Mouse (Mus musculus): ENCODE data around the gene Vegfa. TPM values are rescaled to one million over a fixed set of nuclear protein-coding genes. Genes with fewer than 3 reads are reported as not detected.

Gene Vegfa
- polyA plus RNA-seq, 1 experiment from 2014 or later = 5.2 TPM

DNA sequence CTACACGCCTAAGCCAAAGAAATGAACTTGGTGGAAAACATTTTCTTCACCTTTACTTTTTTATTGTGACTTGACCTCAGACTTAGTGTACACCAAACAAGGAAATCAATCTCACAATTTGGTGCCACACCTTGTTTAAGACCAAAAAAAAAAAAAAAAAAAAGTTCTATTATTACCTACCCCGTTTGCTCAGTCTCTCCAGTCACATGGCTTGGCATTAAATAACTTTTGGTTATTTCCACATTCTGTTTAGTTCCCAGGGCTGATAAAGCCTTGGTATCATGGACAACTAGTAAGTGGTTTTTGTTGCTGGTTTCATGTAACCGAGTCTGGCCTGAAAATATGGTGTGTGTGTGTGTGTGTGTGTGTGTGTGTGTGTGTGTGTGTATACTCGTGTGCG, 12.8 kb upstream of the Vegfa start:
- no peaks in the 10 kb centered on the region for H3K36me3 ChIP-seq (ENCODE audit: control insufficient read depth, insufficient read depth, low read length)
- no peak overlapping the region for H3K4me3 ChIP-seq (ENCODE audit: low read depth, low read length)
- 87% methylated on average over 5 of the region's 5 CpGs for WGBS
- DNase-seq (ENCODE audit: low spot score) (no peak), ATAC-seq (replicated peaks; ENCODE audit: low FRiP score, low TSS enrichment, low read depth) (no peak)
- H3K27me3 ChIP-seq (replicated peaks; ENCODE audit: control insufficient read depth, insufficient read depth, low read length) = no peaks in the 10 kb centered on the region
- no peak overlapping the region for H3K9ac ChIP-seq (ENCODE audit: low read length)
- no peaks in the 10 kb centered on the region for H3K9me3 ChIP-seq (ENCODE audit: control insufficient read depth, low read length)
- no peak overlapping the region for H3K4me2 ChIP-seq (ENCODE audit: low read length)
- no peak overlapping the region for H3K27ac ChIP-seq (ENCODE audit: low read depth)
- H3K4me1 ChIP-seq (replicated peaks; ENCODE audit: control insufficient read depth, insufficient read depth, low read length) = peaks cover 16% of the 10 kb centered on the region

DNA sequence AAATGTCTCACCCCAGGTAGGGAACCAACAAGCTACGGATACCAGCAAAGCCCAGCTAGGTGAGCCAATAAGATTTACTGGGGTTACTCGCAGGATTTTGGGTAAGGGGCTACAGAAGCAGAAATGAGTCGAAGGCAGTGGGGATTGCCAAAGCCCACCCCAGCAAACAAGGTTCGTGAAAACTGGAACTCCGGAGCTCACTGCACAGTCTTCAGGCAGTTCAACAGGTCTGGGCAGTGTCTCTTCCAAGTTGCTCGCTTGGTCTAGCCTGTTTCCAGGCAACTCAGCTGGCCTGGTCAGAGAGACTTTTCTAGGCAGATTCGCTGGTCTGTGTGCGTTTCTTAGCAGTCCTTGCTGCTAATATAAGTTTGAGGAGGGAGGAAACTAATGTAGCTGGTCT, 10.0 kb upstream of the Vegfa start:
- DNase-seq (ENCODE audit: low spot score) (no peak), ATAC-seq (replicated peaks; ENCODE audit: low FRiP score, low TSS enrichment, low read depth) (no peak)
- no peak overlapping the region for H3K27ac ChIP-seq (ENCODE audit: low read depth)
- no peak overlapping the region for H3K9ac ChIP-seq (ENCODE audit: low read length)
- H3K36me3 ChIP-seq (ENCODE audit: control insufficient read depth, insufficient read depth, low read length) = no peaks in the 10 kb centered on the region
- H3K4me1 ChIP-seq (replicated peaks; ENCODE audit: control insufficient read depth, insufficient read depth, low read length) = peaks cover 13% of the 10 kb centered on the region
- no peak overlapping the region for H3K4me2 ChIP-seq (ENCODE audit: low read length)
- no peak overlapping the region for H3K4me3 ChIP-seq (ENCODE audit: low read depth, low read length)
- H3K27me3 ChIP-seq (replicated peaks; ENCODE audit: control insufficient read depth, insufficient read depth, low read length) = no peaks in the 10 kb centered on the region
- no peaks in the 10 kb centered on the region for H3K9me3 ChIP-seq (ENCODE audit: control insufficient read depth, low read length)
- 85% methylated on average over 8 of the region's 8 CpGs for WGBS

DNA sequence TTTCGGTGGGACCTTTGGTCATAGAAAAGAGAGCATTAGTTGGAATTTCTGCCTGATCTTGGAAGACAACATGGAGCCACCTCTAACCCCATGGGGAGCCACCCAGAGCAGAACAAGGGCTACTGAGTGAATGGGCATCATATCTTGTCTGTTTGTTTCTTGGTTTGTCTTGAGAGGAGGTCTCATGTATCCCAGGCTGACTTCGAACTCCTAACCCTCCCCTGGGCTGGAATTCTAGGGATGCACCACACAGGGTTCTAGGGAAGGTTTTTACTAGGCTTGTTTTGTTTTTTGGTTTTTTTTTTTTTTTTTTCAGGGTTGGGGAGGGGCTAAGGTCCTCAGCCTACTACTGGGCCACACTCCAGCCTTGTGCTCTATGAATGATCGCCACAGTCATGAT, 9.5 kb upstream of the Vegfa start:
- Histone ChIP-seq H3K27me3 (replicated peaks; ENCODE audit: control insufficient read depth, insufficient read depth, low read length) (no peaks in the 10 kb centered on the region), H3K9ac (ENCODE audit: low read length) (no peak overlapping the region), H3K4me2 (ENCODE audit: low read length) (no peak overlapping the region), H3K4me1 (replicated peaks; ENCODE audit: control insufficient read depth, insufficient read depth, low read length) (peaks cover 13% of the 10 kb centered on the region), H3K27ac (ENCODE audit: low read depth) (no peak overlapping the region), H3K9me3 (ENCODE audit: control insufficient read depth, low read length) (no peaks in the 10 kb centered on the region), H3K4me3 (ENCODE audit: low read depth, low read length) (no peak overlapping the region), H3K36me3 (ENCODE audit: control insufficient read depth, insufficient read depth, low read length) (no peaks in the 10 kb centered on the region)
- no peak for ATAC-seq (replicated peaks; ENCODE audit: low FRiP score, low TSS enrichment, low read depth)
- no peak for DNase-seq (ENCODE audit: low spot score)
- 88% methylated on average over 3 of the region's 3 CpGs for WGBS

DNA sequence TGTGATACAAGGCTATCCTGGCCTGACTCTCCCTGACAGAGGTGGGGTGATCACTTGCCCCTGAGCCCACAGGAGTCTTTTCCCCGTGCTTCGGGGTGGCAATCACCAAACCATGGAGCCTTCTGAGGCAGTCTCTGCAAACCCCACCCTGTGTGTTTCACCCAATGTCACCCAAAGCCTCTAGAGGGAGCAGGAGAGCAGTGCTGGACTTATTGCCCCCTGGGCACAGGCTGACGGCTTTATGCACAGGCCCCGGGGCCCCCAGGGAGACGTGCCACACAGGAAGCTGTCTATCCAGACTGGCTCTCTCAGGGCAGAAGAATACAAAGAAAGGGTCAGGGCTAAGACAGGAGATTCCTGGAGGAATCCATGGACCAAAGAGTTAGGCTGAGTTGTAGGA, 9.1 kb upstream of the Vegfa start:
- no peak overlapping the region for H3K27ac ChIP-seq (ENCODE audit: low read depth)
- no peak for DNase-seq (ENCODE audit: low spot score)

DNA sequence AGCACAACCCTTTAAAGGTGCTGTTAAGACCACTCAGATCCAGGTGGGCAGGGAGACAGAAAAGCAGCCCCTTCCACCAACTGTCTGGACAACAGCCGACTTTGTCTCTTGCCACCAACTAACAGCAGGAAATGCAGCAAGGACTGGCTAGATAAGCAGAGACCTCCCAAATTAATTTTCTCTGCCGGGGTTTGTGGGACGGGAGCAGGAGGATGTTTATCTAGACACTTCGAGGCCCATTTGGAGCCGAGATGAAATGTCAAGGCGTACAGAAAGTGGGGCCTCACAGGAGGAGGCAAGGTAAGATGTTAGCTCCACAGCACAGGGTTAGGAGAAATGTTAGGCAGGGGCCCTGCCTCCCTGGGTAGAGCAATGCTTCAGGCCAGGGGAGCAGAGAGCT, 8.4 kb upstream of the Vegfa start:
- no peaks in the 10 kb centered on the region for H3K36me3 ChIP-seq (ENCODE audit: control insufficient read depth, insufficient read depth, low read length)
- H3K27me3 ChIP-seq (replicated peaks; ENCODE audit: control insufficient read depth, insufficient read depth, low read length) = no peaks in the 10 kb centered on the region
- DNase-seq (ENCODE audit: low spot score) (no peak), ATAC-seq (replicated peaks; ENCODE audit: low FRiP score, low TSS enrichment, low read depth) (no peak)
- no peak overlapping the region for H3K4me2 ChIP-seq (ENCODE audit: low read length)
- no peak overlapping the region for H3K4me3 ChIP-seq (ENCODE audit: low read depth, low read length)
- H3K27ac ChIP-seq (ENCODE audit: low read depth) = no peak overlapping the region
- H3K4me1 ChIP-seq (replicated peaks; ENCODE audit: control insufficient read depth, insufficient read depth, low read length) = peaks cover 13% of the 10 kb centered on the region
- H3K9me3 ChIP-seq (ENCODE audit: control insufficient read depth, low read length) = no peaks in the 10 kb centered on the region
- 19% methylated on average over 6 of the region's 6 CpGs for WGBS
- H3K9ac ChIP-seq (ENCODE audit: low read length) = no peak overlapping the region

More for the DNA sequence above, 9.1 kb upstream of the Vegfa start:
- Histone ChIP-seq H3K9me3 (ENCODE audit: control insufficient read depth, low read length) (no peaks in the 10 kb centered on the region), H3K4me3 (ENCODE audit: low read depth, low read length) (no peak overlapping the region), H3K9ac (ENCODE audit: low read length) (no peak overlapping the region), H3K4me1 (replicated peaks; ENCODE audit: control insufficient read depth, insufficient read depth, low read length) (peaks cover 13% of the 10 kb centered on the region), H3K36me3 (ENCODE audit: control insufficient read depth, insufficient read depth, low read length) (no peaks in the 10 kb centered on the region), H3K27me3 (replicated peaks; ENCODE audit: control insufficient read depth, insufficient read depth, low read length) (no peaks in the 10 kb centered on the region), H3K4me2 (ENCODE audit: low read length) (no peak overlapping the region)
- ATAC-seq (replicated peaks; ENCODE audit: low FRiP score, low TSS enrichment, low read depth) = no peak
- WGBS = 81% methylated on average over 5 of the region's 5 CpGs

DNA sequence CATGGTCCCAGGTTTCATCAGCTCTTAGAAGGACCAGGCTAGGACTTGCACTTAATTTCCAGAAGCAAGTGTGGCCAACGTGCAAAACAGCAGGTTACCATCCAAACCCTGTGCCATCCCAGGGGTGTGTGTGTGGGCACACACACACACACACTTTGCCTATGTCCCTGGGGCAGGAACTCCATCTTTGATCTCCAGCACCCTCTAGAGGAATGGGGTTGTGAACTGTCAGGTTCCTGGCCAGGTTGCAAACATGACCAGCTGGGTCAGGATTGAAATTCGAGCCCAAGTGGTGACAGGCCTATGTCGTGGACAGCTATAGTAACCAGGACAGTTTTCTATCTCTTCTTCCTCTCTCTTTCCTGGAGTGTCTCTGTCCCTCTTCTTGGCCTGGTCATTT, 6.7 kb upstream of the Vegfa start:
- WGBS = 35% methylated on average over 3 of the region's 3 CpGs
- no peak overlapping the region for H3K9ac ChIP-seq (ENCODE audit: low read length)
- DNase-seq (ENCODE audit: low spot score) = no peak
- peaks cover 13% of the 10 kb centered on the region for H3K4me1 ChIP-seq (replicated peaks; ENCODE audit: control insufficient read depth, insufficient read depth, low read length)
- no peaks in the 10 kb centered on the region for H3K36me3 ChIP-seq (ENCODE audit: control insufficient read depth, insufficient read depth, low read length)
- no peak for ATAC-seq (replicated peaks; ENCODE audit: low FRiP score, low TSS enrichment, low read depth)
- H3K27ac ChIP-seq (ENCODE audit: low read depth) = no peak overlapping the region
- no peak overlapping the region for H3K4me3 ChIP-seq (ENCODE audit: low read depth, low read length)
- no peak overlapping the region for H3K4me2 ChIP-seq (ENCODE audit: low read length)
- H3K27me3 ChIP-seq (replicated peaks; ENCODE audit: control insufficient read depth, insufficient read depth, low read length) = no peaks in the 10 kb centered on the region
- no peaks in the 10 kb centered on the region for H3K9me3 ChIP-seq (ENCODE audit: control insufficient read depth, low read length)

DNA sequence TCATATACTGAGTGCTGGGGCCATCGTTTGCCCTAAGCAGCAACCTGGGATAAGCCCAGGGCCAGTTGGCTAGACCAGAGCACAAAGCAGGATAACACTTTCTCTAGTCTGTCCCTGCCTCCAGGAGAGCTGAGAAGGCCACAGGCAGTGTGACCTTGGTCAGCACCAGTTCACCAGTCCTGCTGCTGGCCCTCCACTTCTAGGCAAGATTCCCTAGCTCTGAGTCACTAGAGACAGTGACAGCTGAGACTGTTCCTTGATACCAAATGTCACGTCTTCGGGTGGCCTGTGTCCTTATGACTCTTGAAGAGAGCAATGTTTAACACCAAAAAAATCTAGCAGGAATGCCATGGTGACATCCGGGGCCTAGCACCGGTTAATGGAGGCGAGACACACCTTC, 4.2 kb upstream of the Vegfa start:
- DNase-seq (ENCODE audit: low spot score) (no peak), ATAC-seq (replicated peaks; ENCODE audit: low FRiP score, low TSS enrichment, low read depth) (no peak)
- H3K9me3 ChIP-seq (ENCODE audit: control insufficient read depth, low read length) = no peaks in the 10 kb centered on the region
- no peaks in the 10 kb centered on the region for H3K36me3 ChIP-seq (ENCODE audit: control insufficient read depth, insufficient read depth, low read length)
- no peak overlapping the region for H3K9ac ChIP-seq (ENCODE audit: low read length)
- peaks cover 25% of the 10 kb centered on the region for H3K4me1 ChIP-seq (replicated peaks; ENCODE audit: control insufficient read depth, insufficient read depth, low read length)
- no peak overlapping the region for H3K27ac ChIP-seq (ENCODE audit: low read depth)
- H3K4me2 ChIP-seq (ENCODE audit: low read length) = no peak overlapping the region
- H3K27me3 ChIP-seq (replicated peaks; ENCODE audit: control insufficient read depth, insufficient read depth, low read length) = no peaks in the 10 kb centered on the region
- WGBS = 87% methylated on average over 6 of the region's 6 CpGs
- H3K4me3 ChIP-seq (ENCODE audit: low read depth, low read length) = no peak overlapping the region

DNA sequence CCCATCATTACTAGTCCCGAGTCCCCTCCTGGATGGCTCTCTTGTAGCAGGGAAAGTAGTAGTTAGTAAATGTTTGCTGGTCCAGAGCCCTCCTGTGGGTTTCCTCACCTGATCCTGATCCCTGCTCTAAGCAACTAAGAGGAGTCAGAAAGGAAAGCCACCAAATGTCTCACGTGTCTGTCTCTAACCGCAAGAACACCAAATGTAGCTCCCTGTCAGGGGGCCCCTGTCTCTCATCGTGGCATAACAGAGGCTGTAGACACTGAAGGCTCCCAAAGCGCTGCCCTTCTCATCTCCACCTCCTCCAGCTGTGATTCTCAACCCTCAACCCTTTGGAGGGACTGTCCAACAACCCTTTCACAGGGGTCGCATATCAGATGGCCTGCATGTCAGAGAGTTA, 1.9 kb upstream of the Vegfa start:
- Histone ChIP-seq H3K4me1 (replicated peaks; ENCODE audit: control insufficient read depth, insufficient read depth, low read length) (peaks cover 26% of the 10 kb centered on the region), H3K9me3 (ENCODE audit: control insufficient read depth, low read length) (no peaks in the 10 kb centered on the region), H3K36me3 (ENCODE audit: control insufficient read depth, insufficient read depth, low read length) (no peaks in the 10 kb centered on the region), H3K9ac (ENCODE audit: low read length) (no peak overlapping the region), H3K4me3 (ENCODE audit: low read depth, low read length) (no peak overlapping the region), H3K27me3 (replicated peaks; ENCODE audit: control insufficient read depth, insufficient read depth, low read length) (no peaks in the 10 kb centered on the region), H3K4me2 (ENCODE audit: low read length) (no peak overlapping the region), H3K27ac (ENCODE audit: low read depth) (no peak overlapping the region)
- 42% methylated on average over 6 of the region's 6 CpGs for WGBS
- DNase-seq (ENCODE audit: low spot score) (no peak), ATAC-seq (replicated peaks; ENCODE audit: low FRiP score, low TSS enrichment, low read depth) (no peak)

DNA sequence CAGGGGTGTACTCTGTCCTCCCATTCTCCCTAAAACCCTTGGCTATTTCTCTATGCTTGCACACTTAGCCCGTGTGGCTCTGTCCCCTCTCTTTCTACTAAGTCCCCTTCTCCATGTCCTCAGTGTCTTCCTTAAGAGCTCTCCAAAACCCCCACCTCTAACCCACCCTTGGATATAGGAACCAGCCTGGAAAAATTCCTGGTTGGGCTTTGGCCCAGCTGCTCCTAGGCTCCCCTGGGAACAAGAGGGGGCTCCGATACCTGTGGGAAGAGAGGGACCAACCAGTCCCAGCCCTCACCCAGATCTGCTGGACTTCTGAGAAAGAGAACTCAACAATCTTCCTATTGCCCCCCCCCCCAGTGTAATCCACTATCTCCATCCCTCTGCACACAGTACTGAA, 1.4 kb upstream of the Vegfa start:
- Histone ChIP-seq H3K27me3 (replicated peaks; ENCODE audit: control insufficient read depth, insufficient read depth, low read length) (no peaks in the 10 kb centered on the region), H3K4me1 (replicated peaks; ENCODE audit: control insufficient read depth, insufficient read depth, low read length) (peaks cover 30% of the 10 kb centered on the region), H3K9ac (ENCODE audit: low read length) (no peak overlapping the region), H3K4me3 (ENCODE audit: low read depth, low read length) (no peak overlapping the region), H3K36me3 (ENCODE audit: control insufficient read depth, insufficient read depth, low read length) (no peaks in the 10 kb centered on the region), H3K27ac (ENCODE audit: low read depth) (0 out of 2 replicates have a peak overlapping the region, but pooled peaks have one; percentile 1), H3K9me3 (ENCODE audit: control insufficient read depth, low read length) (no peaks in the 10 kb centered on the region), H3K4me2 (ENCODE audit: low read length) (peak overlapping the region; percentile 55; the same call in 1 of the 2 replicates)
- 24% methylated on average over 2 of the region's 2 CpGs for WGBS
- DNase-seq (ENCODE audit: low spot score) (no peak), ATAC-seq (replicated peaks; ENCODE audit: low FRiP score, low TSS enrichment, low read depth) (no peak)
